Mouse (Mus musculus): ENCODE measurements around the gene Tfpt.

DNA sequence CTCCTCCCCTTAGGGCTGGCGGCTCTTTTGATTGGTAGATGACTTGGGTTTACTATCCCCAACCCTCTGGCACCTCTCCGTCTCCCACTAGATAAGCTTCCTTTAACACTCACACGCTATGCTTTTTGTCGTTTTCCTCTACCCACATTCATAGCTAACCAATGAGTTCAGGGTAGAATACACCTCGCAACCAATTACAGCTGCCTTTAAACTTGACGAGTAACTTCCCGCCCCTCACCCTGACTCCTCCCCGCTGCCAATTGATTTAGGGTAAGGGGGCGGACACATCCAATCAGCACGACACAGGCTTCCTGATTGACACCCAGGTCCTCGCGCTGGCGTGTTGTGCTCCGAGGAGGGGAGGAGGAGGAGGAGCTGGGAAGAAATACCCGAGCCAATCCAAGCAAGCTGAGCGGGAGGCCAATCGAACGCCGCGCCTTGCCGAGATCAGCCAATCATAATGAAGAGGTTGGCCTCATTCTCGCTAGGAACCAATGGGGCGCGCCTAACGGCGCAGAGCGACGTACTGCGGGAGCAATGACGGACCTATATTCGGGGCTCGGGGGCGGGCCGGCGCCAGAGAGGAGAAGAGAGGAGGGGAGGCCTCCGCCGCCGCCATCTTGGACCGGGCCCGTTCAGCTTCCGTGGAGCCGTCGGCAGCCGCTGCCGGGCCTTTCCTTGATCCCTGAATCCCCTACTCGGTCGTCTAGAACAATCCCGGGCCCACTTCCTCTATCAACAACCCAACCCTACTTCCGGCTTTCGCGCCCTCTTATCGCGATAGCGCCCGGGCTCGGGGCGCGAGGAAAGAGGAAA, 15.2 kb upstream of the Tfpt start, which contains the start of gene Cnot3:
- peak; percentile 95 for TF ChIP-seq EP300 (optimal IDR thresholded peaks at IDR 0.05)
- no peak for TF ChIP-seq CTCF (IDR thresholded peaks at IDR 0.05; ENCODE audit: low read depth)
